Mouse (Mus musculus): Measurements from ENCODE around the gene Zdhhc11.

Gene Zdhhc11

DNA sequence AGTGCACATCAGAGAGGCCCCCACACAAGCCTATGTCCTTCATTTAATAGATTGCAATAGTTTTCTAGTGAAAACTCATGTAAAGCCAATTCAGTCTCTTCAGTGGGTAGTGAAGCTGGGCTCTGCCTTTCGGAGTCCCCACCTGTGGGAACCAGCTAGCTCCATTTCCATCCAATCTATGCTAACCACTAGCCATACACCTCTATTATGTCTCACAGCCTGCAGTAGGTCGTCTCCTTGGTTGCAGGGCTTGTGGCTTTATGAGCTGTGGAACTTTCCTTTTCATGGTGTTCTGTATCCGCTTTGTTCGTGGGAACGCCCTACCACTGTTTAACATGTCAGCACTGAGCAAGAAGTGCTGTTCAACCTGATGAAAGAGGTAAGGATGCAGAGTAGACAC is at the start of gene Zdhhc11:
Gene Zdhhc11, plus strand, starts transcription at position 301 of the 400 bp plus-strand sequence.
- in situ Hi-C loops (cut with MseI, MboI) = no loop called here

DNA sequence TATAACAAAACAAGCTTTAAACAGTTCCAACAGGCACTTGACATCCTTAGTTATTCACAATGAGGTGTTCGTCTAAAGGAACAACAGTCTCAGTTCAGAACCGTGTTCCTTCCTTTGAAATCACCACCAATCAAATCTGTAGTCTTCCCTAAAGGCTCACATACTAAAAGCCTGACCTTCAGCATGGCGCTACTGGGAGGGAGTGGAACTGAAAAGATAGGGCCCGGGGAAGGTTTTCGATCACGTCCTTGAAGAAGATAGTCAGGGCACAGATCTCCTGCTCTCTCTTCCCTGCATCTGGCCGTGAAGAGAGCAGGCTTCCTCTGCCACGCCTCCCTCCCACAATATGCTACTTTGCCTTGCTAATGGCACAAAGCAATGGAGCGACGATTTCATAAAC is 31.4 kb upstream of the Zdhhc11 start:
- in situ Hi-C loops (cut with MseI, MboI) = no loop called here

DNA sequence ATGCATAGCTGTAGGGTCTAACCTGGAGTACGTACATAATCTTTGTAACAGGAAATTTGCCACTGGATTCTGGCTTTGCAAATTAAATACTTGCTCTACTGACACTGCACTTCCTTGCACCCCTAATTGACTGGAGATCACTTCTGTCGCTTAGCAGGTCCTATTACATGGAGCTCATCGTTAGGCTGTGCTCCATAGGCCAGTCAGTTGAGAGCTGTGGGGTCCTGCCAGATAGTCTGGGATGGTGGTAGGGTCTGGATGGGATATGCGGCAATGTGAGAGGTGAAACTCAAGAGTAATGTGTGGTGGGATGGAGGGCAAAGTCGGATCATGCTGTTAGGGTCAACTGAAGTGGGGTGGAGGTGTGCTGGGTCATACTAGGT is 26.7 kb upstream of the Zdhhc11 start:
- in situ Hi-C loops (cut with MseI, MboI) = no loop called here

DNA sequence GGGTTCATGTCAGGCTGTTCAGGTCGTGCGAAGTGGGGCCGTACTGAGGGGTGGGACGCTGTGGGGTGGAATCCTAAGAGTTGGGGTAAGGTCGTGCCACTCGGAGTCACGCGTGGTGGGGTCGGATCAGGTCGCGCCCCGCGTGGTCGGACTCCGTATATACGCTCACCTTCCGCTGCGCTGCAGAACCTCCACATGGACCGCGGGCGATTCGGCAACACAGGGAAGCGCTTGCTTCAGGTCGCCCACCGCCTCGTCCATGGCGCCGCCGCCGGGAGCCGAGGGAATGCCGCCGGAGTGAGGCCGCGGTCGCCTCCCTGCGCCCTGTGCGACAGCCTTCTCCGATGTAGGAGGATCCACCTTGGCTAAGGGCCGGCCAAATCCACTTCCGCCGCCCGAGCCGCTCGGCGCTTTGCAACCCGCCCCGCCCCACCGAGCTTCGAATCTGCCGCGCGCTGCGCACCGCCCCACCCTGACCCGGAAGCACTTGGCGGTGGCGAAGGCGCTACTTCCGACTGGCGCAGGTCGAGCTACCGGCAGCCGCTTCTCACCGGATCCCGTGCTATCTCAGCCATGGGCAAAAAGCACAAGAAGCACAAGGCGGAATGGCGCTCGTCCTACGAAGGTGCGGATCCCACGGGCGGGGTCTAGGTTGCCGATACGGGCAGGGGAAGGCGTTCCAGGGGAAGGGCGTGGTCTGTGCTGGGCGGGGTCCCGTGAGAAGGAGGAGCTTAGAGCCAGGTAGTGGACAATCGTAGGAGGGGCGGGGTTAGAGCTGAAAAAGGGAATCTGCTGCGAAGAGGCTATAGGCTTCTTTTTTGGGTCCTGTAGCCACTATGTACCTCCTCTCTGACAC is 26.1 kb upstream of the Zdhhc11 start, which contains the start of the genes Trip13 and Brd9:
Gene Trip13, minus strand, starts transcription at position 464 of the 856 bp plus-strand sequence.
Gene Brd9, plus strand, starts transcription at position 491 of the 856 bp plus-strand sequence.
- in situ Hi-C loops (cut with MseI, MboI) = no loop called here

DNA sequence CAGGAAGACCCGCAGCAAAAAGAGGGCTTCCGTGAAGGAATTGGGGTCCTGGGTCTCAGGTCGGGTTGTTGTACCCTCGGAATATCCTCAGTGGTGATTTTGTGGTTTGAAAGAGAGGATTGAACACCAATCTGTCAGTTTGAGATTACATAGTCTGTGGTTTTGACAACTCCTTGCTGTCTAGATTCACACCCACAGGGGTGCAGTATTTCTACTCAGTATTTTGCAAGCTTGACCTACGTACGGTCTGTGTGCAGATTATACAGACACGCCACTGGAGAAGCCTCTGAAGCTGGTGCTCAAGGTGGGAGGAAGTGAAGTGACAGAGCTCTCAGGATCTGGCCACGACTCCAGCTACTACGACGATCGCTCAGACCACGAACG is 25.5 kb upstream of the Zdhhc11 start:
- in situ Hi-C loops (cut with MseI, MboI) = no loop called here

DNA sequence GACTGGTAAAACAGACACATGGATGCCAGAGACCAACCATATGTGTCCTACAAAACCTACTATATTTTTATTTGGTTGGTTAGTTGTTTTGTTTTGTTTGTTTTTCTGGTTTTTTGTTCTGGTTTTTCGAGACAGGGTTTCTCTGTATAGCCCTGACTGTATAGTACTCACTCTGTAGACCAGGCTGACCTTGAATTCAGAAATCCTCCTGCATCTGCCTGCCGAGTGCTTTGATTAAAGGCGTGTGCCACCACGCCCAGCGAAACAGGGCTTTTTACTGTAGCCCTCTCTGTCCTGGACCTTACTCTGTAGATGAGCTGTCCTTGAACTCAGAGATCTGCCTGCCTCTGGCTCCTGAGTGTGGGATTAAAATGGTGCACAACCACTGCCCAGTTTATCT is 24.6 kb upstream of the Zdhhc11 start:
- in situ Hi-C loops (cut with MseI, MboI) = no loop called here

DNA sequence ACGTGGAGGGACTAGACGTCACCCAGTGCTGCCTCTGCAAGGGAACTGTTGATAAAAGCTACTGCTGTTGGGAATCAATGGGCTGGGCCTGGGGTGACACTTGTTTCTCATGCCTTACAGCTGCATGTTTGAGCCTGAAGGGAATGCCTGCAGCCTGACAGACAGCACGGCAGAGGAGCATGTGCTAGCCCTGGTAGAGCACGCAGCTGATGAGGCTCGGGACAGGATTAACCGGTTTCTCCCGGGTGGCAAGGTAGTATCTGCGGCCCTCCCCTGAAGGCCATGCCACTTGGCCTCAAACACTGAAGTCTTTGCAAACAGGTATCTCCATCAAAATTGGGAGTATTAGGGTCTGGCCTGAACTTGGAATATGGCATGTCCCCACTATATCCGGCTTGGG is 19.0 kb upstream of the Zdhhc11 start:
- in situ Hi-C loops (cut with MseI, MboI) = no loop called here

DNA sequence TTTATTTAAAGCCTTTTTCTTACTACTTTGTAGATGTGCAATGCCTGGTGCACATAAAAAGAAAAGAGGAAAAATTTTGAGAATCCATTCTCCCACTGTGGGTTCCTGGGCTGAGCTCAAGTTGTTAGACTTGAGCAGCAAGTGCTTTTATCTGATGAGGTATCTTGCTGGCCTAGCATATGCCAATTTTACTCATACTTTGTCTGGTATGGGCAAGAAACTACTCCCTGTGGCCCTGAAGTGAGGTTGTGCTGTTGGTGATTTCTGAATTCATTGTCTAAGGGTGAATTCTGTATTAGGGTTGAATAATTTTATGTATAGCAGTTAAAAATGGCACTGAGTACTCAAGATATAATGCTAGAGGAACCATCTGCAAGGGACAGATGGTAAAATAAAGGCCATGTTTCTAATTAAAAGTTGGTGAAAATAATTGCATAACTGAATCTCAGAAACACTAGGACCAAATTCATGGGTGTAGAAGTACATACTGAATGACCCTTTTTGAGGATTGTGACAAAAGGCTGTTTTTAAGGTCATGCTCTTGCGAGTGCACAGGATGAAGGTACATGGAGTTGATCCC is 10.0 kb upstream of the Zdhhc11 start:
- in situ Hi-C loops (cut with MseI, MboI) = no loop called here

DNA sequence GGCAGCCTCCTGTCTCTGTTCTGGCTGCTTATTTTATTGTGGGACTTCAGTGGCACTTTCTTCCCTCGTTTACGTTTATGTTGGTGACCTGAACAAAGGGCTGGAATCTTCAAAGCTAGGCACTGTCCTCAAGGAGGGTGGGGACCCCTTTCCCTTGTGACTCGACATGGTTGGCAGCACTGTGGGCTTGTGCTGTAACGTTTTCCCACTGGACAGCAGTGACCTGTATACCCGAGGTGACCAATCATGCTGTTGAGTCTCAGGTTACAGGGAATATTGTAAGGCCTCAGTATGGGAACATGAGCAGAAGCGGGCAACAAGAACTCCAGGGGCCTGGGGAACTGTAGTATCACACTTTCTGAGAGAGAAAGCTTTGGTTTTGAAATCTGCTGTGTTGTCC is 9.0 kb upstream of the Zdhhc11 start:
- in situ Hi-C loops (cut with MseI, MboI) = no loop called here

DNA sequence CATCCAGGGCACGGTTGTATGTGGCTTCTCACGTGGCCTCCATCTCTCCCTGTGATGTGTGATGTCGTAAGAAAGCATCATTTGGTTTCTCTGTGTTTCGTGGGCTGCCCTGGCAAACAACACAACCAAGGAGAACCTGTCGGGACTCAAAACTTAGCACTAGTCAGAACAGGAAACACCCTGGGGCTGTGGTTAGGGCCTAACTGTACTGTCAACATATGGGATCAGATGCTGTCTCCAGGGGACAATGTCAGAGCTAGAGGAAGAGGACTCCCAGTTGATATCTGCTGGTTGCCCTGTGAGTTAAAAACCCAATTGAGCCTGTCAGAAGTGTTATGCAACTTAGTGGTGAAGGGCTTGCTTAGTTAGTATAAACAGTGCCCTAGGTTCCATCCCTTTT is 8.1 kb upstream of the Zdhhc11 start:
- in situ Hi-C loops (cut with MseI, MboI) = no loop called here

DNA sequence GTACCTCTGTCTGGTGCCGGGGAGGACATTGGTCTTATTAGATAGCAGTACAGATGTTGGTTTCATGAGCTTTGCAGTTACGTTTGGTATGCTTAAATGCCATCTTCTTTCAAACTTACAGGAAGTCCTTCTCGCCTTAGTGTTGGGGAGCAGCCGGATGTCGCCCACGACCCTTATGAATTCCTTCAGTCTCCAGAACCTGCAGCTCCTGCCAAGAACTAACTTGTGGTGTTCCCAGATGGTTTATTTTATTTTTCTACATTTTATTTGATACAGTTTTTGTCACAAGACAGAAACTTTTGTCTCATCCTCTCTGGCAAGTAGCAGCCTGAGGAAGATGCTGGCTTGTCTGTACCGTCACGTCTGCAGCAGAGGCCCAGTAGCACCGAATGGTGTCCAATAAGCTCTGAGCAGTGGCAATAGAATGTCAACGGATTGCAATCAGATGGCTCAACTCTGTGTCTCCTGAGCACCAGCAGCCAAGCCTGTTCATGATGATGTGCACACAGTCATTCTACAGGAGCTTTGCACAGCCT is 3.5 kb upstream of the Zdhhc11 start:
- in situ Hi-C loops (cut with MseI, MboI) = no loop called here

DNA sequence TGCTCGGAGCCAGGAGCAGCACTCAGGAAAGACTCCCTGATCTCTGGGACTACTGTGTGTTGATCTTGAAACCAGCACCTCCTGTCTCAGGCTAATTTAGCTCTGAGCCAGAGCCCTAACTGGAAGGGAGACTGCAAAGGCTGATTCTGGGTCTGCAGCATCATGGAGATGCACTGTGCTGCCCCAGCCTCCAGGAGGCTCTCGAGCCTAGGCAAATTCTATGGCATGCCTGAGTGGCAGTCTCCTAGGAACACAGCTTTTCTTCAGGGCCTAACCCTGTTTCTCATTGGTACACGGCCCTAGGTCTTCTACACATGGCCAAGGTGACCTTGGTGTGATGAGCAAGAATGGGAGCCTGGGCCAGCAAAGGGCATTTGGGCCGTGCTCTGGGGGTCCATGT is 2.5 kb upstream of the Zdhhc11 start:
- in situ Hi-C loops (cut with MseI, MboI) = no loop called here

DNA sequence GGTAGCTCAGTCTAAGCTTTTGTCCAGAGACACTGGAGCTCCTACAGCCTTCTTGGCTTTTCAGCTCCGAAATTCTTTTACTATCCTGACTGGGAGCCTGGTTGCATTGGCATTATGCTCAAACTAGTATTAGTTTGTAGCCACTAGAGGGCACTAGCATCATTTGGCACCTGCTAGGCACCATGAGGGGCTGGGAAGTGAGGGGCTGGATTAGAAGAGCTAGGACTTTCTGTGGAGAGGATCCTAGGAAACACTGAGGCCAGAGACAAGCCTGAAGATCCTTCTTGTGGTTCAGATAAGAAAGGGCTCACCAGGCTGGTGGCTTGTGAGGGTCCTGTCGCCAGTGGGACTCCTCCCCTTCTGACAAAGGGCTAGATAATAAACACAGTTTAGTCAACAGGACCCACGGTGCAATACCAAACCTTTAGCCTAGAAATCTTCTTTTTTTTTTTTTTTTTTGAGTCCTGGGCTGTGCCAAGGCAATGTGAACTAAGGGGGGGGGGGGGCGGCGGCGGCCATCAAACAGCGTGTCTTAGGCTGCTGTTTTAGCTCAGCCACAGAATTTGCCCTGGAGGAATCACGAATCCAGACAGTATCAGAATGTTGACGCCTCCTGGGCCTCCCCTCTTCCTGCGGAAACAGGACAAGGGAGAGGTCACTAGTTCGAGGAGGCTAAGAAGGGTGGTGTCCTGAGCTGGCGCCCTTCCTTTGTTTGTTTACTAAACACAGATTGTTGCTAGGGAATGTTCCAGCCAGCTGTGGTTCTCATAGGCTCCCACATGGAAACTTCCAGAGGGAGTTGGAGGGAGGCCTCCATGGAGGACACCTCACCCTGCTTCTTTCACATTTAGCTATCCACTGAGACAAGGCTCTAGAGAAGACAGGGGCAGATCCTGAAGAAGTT is 7.1 kb downstream of the Zdhhc11 start:
- in situ Hi-C loops (cut with MseI, MboI) = loop anchor here in 1 of 2 experiments (10.0 kb wide), 1 partner anchor 54 kb away; no protein-coding TSS in a partner anchor

DNA sequence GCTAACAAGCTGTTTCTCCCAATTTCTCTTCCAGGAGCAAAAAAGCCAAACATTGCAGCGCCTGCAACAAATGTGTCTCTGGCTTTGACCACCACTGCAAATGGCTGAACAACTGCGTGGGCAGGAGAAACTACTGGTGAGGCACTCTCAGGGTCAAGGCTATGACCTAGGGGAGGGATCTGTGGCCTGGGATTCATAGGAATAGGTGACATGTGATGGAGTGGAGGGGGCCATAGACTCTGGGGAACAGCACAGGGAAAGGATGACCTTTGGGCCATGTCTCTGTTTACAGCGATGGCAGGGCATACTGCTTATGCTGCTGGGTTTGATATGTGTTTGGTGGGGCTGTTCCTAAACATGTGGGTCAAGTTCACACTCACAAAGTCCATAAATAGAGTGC is 10.9 kb downstream of the Zdhhc11 start:
- in situ Hi-C loops (cut with MseI, MboI) = loop anchor here in 1 of 2 experiments (10.0 kb wide), 1 partner anchor 50 kb away; no protein-coding TSS in a partner anchor

DNA sequence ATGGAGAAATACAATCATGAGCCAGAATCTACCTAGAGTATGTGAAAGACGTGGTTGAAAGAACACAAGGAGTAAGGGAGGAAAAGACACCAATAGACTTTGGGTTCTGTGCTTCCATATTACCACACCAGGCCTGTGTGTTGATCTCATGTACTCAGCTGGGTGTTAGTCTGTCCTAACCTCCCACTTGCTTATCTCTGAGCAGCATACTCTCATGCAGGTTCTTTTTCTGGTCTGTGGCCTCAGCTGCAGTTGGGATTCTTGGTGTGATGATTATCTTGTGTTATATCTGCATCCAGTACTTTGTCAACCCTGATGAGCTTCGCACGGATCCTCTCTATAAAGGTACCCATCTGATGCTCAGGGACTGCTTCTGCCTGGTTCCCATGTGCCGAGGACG is 13.3 kb downstream of the Zdhhc11 start:
- in situ Hi-C loops (cut with MseI, MboI) = loop anchor here in 1 of 2 experiments (10.0 kb wide), 1 partner anchor 48 kb away; no protein-coding TSS in a partner anchor

DNA sequence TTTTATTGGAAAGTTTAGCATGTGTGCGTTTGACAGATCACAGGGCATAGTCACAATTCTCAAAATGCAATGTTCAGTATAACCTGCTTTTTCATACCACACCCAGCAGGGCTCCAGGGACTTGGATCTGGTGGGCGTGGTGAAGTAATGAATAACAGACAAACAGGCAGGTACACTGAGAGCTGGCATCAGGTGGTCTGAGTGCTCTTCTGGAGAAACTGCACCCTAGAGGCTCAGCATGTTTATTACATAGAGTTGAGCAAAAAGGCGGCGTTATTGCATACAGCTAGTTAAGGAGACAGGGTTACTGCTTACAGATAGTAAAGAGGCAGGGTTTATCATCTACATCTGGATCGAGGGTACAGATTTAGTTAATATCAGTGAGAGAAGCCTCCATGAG is 26.7 kb downstream of the Zdhhc11 start:
- in situ Hi-C loops (cut with MseI, MboI) = no loop called here

DNA sequence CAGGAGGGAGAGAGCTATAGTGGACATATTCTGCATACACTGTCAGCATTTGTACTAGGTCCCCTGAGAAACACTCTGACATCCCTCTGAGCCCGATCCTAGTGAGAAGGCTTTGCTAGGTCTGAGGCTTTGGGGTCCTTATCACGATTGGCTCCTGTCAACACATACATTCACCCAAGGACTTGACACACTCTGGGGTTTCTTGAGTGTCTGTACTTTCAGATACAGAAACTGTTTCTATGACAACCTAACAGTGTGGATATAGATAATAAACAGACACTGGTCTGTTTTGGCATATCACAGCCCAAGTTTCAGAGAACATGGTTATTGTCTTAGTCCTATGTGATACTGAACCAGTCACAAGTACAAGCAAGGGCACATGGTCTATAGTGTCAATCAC is 27.1 kb downstream of the Zdhhc11 start:
- in situ Hi-C loops (cut with MseI, MboI) = no loop called here

DNA sequence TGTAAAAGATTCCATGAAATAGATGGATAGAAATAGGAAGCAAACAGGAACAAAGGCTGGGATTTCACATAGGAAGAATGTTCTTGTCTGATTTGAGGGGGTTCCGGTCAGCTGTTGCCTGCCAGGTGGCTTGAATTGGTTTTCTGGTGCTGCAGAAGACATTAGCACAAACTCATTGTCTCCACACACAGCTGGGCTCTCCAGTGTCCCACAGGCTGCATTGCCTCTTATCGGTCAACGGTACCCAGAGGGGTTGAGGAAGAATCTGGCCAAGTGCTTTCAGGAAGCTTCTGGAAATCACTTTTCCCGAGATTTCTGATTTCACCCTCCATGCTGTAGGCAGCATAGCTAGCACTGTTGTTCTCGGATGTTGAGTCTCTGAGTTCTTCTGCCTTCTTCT is 27.6 kb downstream of the Zdhhc11 start:
- in situ Hi-C loops (cut with MseI, MboI) = no loop called here

DNA sequence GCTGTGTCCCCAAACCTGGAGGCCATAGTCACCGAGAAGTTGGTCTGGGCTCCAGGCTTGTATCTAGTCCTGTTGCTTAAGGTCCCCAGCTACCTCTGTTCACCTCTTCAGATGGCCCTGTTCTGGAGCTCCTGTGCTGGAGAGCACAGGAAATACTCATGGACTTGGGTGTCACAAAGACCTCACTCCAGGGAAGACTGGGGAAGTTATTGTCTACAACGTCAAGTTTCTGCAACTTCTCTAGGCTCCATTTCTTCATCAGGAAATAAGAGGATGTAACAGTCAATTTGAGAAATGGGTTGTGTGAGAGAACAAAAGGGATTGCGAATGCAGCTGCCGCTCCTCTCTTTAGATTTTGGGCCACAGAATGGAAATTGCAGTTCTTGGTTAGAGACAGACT is 32.8 kb downstream of the Zdhhc11 start:
- in situ Hi-C loops (cut with MseI, MboI) = no loop called here

DNA sequence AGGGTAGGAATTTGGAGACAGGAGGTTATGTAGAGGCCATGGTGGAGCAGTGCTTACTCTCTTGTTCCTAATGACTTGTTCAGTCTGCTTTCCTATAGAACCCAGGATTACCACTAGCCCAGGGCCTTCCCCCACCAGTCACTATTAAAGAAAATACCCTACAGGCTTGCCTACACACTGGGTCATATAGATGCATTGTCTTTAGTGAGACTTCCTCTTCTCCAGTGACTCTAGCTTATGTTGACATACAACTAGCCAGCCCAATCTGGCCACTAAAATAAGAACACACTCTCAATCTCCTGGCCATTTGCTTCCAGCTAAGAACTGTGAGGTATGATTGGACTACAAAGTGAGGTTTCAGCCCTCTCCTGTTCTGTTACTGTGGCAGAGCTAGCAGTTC is 36.9 kb downstream of the Zdhhc11 start:
- in situ Hi-C loops (cut with MseI, MboI) = no loop called here

DNA sequence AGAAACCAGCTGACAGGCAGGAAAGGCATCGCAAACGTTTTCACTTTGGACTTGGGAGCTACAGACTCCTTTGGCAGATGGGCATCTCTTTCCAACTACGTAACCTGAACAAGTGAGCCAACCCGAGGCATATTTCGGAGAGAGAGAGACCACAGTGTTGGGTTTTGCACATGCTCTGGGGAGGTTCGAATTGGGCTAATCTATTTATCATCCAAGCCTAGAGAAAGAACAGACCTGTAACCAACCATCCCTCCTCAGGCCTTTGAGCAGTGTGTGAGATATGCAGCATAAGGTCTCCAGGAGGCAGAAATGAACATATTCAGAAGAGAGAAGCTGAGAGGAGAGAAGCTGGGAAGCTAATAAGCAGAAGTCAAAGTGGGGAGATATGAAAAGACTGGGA is 37.3 kb downstream of the Zdhhc11 start:
- in situ Hi-C loops (cut with MseI, MboI) = no loop called here

DNA sequence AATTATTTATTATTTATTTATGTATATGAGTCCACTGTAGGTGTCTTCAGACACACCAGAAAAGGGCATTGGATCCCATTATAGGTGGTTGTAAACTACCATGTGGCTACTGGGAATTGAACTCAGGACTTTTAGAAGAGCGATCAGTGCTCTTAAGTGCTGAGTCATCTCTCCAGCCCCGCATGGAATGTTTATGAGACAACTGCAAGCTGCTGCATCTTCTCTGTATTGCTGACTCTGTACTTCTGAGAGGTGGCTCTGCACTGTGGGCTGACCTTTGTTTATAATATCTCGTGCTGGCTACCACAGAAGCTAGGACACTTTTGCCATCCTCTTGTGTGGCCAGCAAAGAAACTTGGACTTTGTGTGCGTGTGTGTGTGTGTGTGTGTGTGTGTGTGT is 37.8 kb downstream of the Zdhhc11 start:
- in situ Hi-C loops (cut with MseI, MboI) = no loop called here

Measured in mouse trophoblast stem cell (cell line).